Mouse (Mus musculus) intestine, postnatal 0 days (tissue): ENCODE data around the gene Ube4a. TPM values are rescaled to one million over a fixed set of nuclear protein-coding genes. Genes with fewer than 3 reads are reported as not detected.
A peak's percentile ranks its signal among the peaks of the same experiment; 100 is the strongest.

ENCODE experiments used
- ATAC-seq: fragments of 200-750 bp; cut with Nextera tagmentation; 2 replicates; pipeline ENCODE4 v1.8.0; 2017; ENCODE audit warnings: mild to moderate bottlenecking, moderate TSS enrichment, moderate library complexity
- H3K27ac ChIP-seq: fragments of 300-500 bp; sonication (generic); 2 replicates; pipeline ENCODE4 v1.5.1; 2014; ENCODE audit warnings: mild to moderate bottlenecking, low read depth, low read length, moderate library complexity
- H3K27me3 ChIP-seq: fragments of 300-500 bp; sonication (generic); replicated peaks from 2 replicates; pipeline ENCODE4 v1.6.1; 2014; ENCODE audit warnings: low read length, mixed read lengths; ENCODE audit not compliant: control insufficient read depth, insufficient read depth
- H3K36me3 ChIP-seq: fragments of 300-500 bp; sonication (generic); 2 replicates; pipeline ENCODE4 v1.6.1; 2014; ENCODE audit warnings: mild to moderate bottlenecking, moderate library complexity; ENCODE audit not compliant: control insufficient read depth, insufficient read depth
- H3K4me1 ChIP-seq: fragments of 300-500 bp; sonication (generic); replicated peaks from 2 replicates; pipeline ENCODE4 v1.6.1; 2014; ENCODE audit warnings: antibody characterized with exemption, low read length, mixed read lengths; ENCODE audit not compliant: control insufficient read depth, insufficient read depth
- H3K4me2 ChIP-seq: fragments of 300-500 bp; sonication (generic); replicated peaks from 2 replicates; pipeline ENCODE4 v1.6.1; 2014; ENCODE audit warnings: low read depth, mild to moderate bottlenecking, moderate library complexity
- H3K4me3 ChIP-seq: fragments of 300-500 bp; sonication (generic); 2 replicates; pipeline ENCODE4 v1.5.1; 2014; ENCODE audit warnings: low read depth, low read length
- H3K9ac ChIP-seq: fragments of 300-500 bp; sonication (generic); 2 replicates; pipeline ENCODE4 v1.6.1; 2014; ENCODE audit warnings: mild to moderate bottlenecking, low read depth, low read length
- H3K9me3 ChIP-seq: fragments of 300-500 bp; sonication (generic); 2 replicates; pipeline ENCODE4 v1.6.1; 2016; ENCODE audit warnings: mixed run types; ENCODE audit not compliant: control insufficient read depth
- CTCF ChIP-seq: sonication (generic); IDR thresholded peaks from 2 replicates; pipeline ENCODE4 v1.5.1; 2016; ENCODE audit warnings: low read depth, mild to moderate bottlenecking, control low read depth, antibody characterized with exemption, moderate library complexity
- WGBS: fragments of 180-500 bp; shearing (Covaris S2); extraction: QIAGEN DNeasy Blood & Tissue Kit; methylation state at CpG from one replicate; pipeline ENCODE4 v1.1.7; 2014; 5-methylcytosine and 5-hydroxymethylcytosine counted together
- polyA plus RNA-seq: library from polyadenylated mRNA; unstranded; fragments of >200 nt; fragmentation: Nextera tagmentation; extraction: Ambion mirVana; gene quantifications from 2 replicates; pipeline ENCODE4 v1.2.1, GENCODE M21; 2015

The Ube4a gene
- polyA plus RNA-seq, 1 experiment from 2014 or later, result 12.7 TPM

DNA sequence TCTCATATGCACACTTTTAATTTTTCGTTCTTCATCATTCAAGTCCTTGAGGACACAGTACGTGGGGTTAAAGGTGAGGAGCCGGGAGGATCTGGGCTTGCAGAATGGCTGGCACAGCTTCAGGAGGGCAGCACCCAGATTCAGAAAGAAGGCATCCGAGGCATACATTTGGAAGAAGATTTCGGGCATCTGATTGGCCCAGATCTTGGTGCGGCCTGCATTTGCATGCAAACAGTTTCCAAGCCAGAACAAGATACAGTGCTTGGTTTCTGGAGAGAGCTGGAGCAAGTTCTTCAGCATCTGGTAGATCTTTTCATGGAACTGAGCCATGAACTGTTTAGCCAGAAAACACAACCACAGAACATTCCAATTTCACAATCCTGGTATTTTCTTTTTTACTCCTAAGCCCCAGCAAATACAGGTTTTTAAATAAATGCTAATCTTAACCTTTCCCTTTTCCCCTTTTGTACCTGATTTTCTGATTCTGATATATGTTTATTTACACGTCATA is 19.2 kb downstream of the Ube4a start:
- Histone ChIP-seq H3K4me3 (no peak overlapping the region), H3K9ac (no peak overlapping the region), H3K27ac (no peak overlapping the region), H3K36me3 (peaks cover 86% of the 10 kb centered on the region), H3K4me2 (no peak overlapping the region), H3K9me3 (no peaks in the 10 kb centered on the region), H3K4me1 (no peaks in the 10 kb centered on the region), H3K27me3 (no peaks in the 10 kb centered on the region)
- WGBS, result 93% methylated on average over 7 of the region's 7 CpGs
- ATAC-seq, result no peak
- no peak for TF ChIP-seq CTCF

DNA sequence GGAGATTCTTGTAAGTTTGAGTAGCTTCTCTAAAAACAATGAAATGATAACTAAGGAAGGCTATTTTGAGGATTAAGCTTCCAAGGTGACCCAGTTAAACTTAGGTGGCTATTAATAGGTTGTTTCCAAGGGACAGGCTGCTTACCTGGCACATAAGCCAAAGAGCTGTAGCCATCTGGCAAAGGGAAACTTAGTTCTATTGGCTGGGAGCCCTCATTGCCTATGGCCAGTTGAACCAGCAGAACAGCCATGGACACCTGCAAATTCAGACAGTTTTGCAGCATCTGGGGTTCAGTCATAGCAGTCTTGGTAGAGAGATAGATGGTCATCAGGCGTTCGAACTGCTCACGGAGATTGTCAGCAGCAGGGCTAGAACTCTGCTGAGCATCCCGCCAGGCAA is 23.0 kb downstream of the Ube4a start:
- Histone ChIP-seq H3K27ac (no peak overlapping the region), H3K27me3 (no peaks in the 10 kb centered on the region), H3K4me3 (no peak overlapping the region), H3K4me2 (no peak overlapping the region), H3K4me1 (no peaks in the 10 kb centered on the region), H3K9me3 (no peaks in the 10 kb centered on the region), H3K36me3 (peaks cover 81% of the 10 kb centered on the region), H3K9ac (no peak overlapping the region)
- no peak for TF ChIP-seq CTCF
- no peak for ATAC-seq
- WGBS, result 99% methylated on average over 4 of the region's 4 CpGs

DNA sequence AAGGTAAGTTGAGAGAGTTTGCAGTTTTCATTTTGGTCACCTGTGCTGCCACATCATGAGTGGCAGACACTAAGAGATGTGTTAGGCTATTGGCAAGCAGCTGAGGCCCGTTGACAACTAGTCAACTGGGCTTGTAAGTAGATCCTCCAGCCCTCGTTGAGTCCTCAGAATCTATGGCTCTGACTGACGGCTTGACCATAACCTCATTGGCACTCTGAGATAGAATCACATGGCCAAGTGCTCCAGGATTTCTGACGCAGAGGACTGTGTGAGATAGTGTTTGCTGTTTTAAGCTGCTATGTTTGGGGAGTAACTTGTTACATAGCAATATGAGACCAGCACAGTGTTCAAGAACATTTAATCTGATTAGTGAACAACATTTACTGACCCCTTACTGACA is 23.6 kb downstream of the Ube4a start:
- Histone ChIP-seq H3K36me3 (peaks cover 81% of the 10 kb centered on the region), H3K4me3 (no peak overlapping the region), H3K9ac (no peak overlapping the region), H3K27me3 (no peaks in the 10 kb centered on the region), H3K4me1 (no peaks in the 10 kb centered on the region), H3K9me3 (no peaks in the 10 kb centered on the region), H3K27ac (no peak overlapping the region), H3K4me2 (no peak overlapping the region)
- ATAC-seq, result no peak
- no peak for TF ChIP-seq CTCF
- WGBS, result 85% methylated on average over 4 of the region's 4 CpGs

DNA sequence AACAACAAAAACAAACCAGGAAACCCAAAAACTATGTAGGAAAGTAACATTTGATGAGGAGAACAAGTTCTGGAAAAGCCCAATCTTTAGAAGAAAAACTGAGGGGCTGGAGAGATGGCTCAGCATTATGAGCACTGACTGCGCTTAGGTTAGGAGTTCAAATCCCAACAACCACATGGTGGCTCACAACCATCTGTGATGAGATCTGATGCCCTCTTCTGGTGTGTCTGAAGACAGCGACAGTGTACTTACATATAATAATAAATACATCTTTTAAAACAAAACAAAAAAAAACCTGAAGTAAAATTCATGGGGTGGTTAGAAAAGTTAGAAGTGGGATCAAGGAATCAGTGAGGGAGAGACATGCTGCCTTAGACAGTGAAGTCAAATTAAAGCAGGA is 43.9 kb downstream of the Ube4a start:
- H3K4me2 ChIP-seq, result peak overlapping the region; percentile 69
- H3K27me3 ChIP-seq, result no peaks in the 10 kb centered on the region
- no peak for ATAC-seq
- 0 out of 2 replicates have a peak overlapping the region, but pooled peaks have one; percentile 96 for H3K9ac ChIP-seq
- H3K36me3 ChIP-seq, result peaks cover 7% of the 10 kb centered on the region; the same call in 1 of the 2 replicates
- peak; percentile 34; the same call in 1 of the 2 replicates for TF ChIP-seq CTCF
- peak overlapping the region; percentile 94; the same call in 1 of the 2 replicates for H3K27ac ChIP-seq
- H3K9me3 ChIP-seq, result no peaks in the 10 kb centered on the region
- WGBS, result 72% methylated on average over 2 of the region's 2 CpGs
- H3K4me3 ChIP-seq, result peak overlapping the region; percentile 97; the same call in 1 of the 2 replicates
- no peaks in the 10 kb centered on the region for H3K4me1 ChIP-seq

DNA sequence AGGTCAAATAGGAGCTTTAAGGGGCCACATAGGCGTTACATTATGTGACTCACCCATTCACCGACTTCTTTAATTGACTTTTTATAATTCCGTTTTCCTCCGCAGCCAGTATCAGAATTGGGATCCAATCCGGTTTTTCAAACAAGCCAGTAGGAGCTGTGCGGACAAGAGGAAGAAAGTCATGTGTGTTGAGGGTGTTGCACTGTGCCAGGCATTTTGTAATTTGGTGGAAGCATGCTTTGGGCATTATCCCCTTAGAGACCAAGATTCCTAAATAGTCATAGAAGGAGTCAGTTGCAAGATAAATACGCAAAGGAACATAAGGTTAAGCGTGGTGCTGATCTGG is 44.3 kb downstream of the Ube4a start:
- peak overlapping the region; percentile 97 for H3K4me3 ChIP-seq
- no peaks in the 10 kb centered on the region for H3K9me3 ChIP-seq
- H3K4me2 ChIP-seq, result peak overlapping the region; percentile 69
- peak overlapping the region; percentile 96 for H3K9ac ChIP-seq
- no peak for TF ChIP-seq CTCF
- H3K36me3 ChIP-seq, result peaks cover 7% of the 10 kb centered on the region; the same call in 1 of the 2 replicates
- no peaks in the 10 kb centered on the region for H3K4me1 ChIP-seq
- H3K27ac ChIP-seq, result peak overlapping the region; percentile 94
- WGBS, result under 1% methylated on average over 8 of the region's 8 CpGs
- peak; percentile 80 for ATAC-seq
- H3K27me3 ChIP-seq, result no peaks in the 10 kb centered on the region

DNA sequence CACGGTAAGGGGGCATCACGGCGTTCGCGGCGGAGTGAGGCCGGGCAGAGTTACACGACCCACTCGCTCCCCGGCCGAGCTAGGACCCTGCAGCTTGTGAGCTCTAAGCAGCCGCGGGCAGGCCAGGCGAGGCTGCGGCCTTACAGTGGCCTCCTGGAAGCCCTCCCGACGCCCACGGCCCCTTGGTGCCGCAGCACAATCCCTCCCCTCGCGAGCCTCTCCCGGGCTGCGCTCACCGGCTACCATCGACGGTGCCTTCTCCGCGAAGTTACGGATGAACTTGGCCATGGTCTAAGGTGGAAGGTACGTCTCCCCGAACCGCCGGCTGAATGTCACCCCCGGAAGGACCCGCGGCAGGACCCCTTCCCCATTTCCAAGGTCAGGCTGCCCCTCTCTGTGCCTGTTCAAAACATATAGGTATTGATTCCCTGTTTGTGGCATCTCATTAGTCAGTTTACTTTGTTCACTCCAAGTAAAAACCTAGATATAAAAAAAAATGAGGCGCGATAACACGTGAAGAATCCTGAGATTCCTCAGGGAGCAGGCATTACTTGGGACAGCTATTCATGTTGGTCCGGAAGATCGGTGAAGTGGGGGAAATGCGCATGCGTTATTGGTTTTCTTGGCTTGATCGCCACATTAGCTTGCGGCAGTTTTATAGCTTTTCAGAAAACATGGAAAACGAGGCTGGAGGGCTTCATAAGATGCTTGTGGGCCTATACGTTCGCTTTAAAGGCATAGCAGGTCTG is 44.9 kb downstream of the Ube4a start, which contains the start of gene Atp5l:
Gene Atp5l, minus strand, starts transcription at position 369 of the 749 bp plus-strand sequence.
- Histone ChIP-seq H3K9me3 (no peaks in the 10 kb centered on the region), H3K36me3 (peaks cover 3% of the 10 kb centered on the region; the same call in 1 of the 2 replicates), H3K27me3 (no peaks in the 10 kb centered on the region), H3K4me2 (peak within 1 kb of the TSS; percentile 69), H3K4me1 (no peaks in the 10 kb centered on the region), H3K27ac (peak within 1 kb of the TSS; percentile 94), H3K4me3 (peak within 1 kb of the TSS; percentile 97), H3K9ac (peak within 1 kb of the TSS; percentile 96)
- TF ChIP-seq CTCF, result no peak; the same call in 1 of the 2 replicates
- ATAC-seq, result peak; percentile 83
- under 1% methylated on average over 48 of the region's 48 CpGs for WGBS
